Mouse (Mus musculus) intestine, embryonic 14.5 days (tissue): ENCODE results near the gene Rcor1. TPM values are rescaled to one million over a fixed set of nuclear protein-coding genes. Genes with fewer than 3 reads are reported as not detected.

Experiments
- ATAC-seq: fragments of 200-750 bp; cut with Nextera tagmentation; replicated peaks from 2 replicates; pipeline ENCODE4 v1.8.0; 2017; ENCODE audit warnings: low read depth, moderate number of reproducible peaks, moderate TSS enrichment, moderate library complexity; ENCODE audit not compliant: low FRiP score, low TSS enrichment
- DNase-seq: peaks from one replicate; pipeline ENCODE4 v3.0.0-alpha.2; 2018; ENCODE audit warnings: low spot score
- H3K27ac ChIP-seq: fragments of 300-500 bp; sonication (generic); 2 replicates; pipeline ENCODE4 v1.5.1; 2014; ENCODE audit warnings: low read depth, mild to moderate bottlenecking, control low read depth
- H3K27me3 ChIP-seq: fragments of 300-500 bp; sonication (generic); replicated peaks from 2 replicates; pipeline ENCODE4 v1.6.1; 2014; ENCODE audit warnings: low read length, control low read depth; ENCODE audit not compliant: control insufficient read depth, insufficient read depth
- H3K36me3 ChIP-seq: fragments of 300-500 bp; sonication (generic); 2 replicates; pipeline ENCODE4 v1.6.1; 2014; ENCODE audit warnings: low read length, control low read depth; ENCODE audit not compliant: control insufficient read depth, insufficient read depth
- H3K4me1 ChIP-seq: fragments of 300-500 bp; sonication (generic); replicated peaks from 2 replicates; pipeline ENCODE4 v1.6.1; 2014; ENCODE audit warnings: low read length, control low read depth, mixed read lengths; ENCODE audit not compliant: control insufficient read depth, insufficient read depth
- H3K4me2 ChIP-seq: fragments of 300-500 bp; sonication (generic); 2 replicates; pipeline ENCODE4 v1.6.1; 2014; ENCODE audit warnings: low read length
- H3K4me3 ChIP-seq: fragments of 300-500 bp; sonication (generic); 2 replicates; pipeline ENCODE4 v1.5.1; 2014; ENCODE audit warnings: low read depth, low read length, control low read depth, mixed read lengths
- H3K9ac ChIP-seq: fragments of 300-500 bp; sonication (generic); 2 replicates; pipeline ENCODE4 v1.6.1; 2014; ENCODE audit warnings: mild to moderate bottlenecking, low read length
- H3K9me3 ChIP-seq: fragments of 300-500 bp; sonication (generic); 2 replicates; pipeline ENCODE4 v1.6.1; 2016; ENCODE audit warnings: low read length, control low read depth; ENCODE audit not compliant: control insufficient read depth
- WGBS: fragments of 180-500 bp; shearing (Covaris S2); extraction: QIAGEN DNeasy Blood & Tissue Kit; methylation state at CpG from one replicate; pipeline ENCODE4 v1.1.7; 2014; 5-methylcytosine and 5-hydroxymethylcytosine counted together
- polyA plus RNA-seq: library from polyadenylated mRNA; unstranded; fragments of >200 nt; fragmentation: Nextera tagmentation; extraction: Ambion mirVana; gene quantifications from 2 replicates; pipeline ENCODE4 v1.2.1, GENCODE M21; 2014

Rcor1 gene
- polyA plus RNA-seq, 1 experiment from 2014 or later = 15.9 TPM

GRCm38 (mm10) chr12:111041196-111041595, 2.0 kb downstream of the Rcor1 start:
- DNase-seq (peak; percentile 68), ATAC-seq (no peak)
- WGBS = 19% methylated on average over 4 of the region's 4 CpGs
- peak overlapping the region; percentile 96; the same call in 1 of the 2 replicates for H3K9ac ChIP-seq
- no peaks in the 10 kb centered on the region for H3K27me3 ChIP-seq
- H3K4me3 ChIP-seq = peak overlapping the region; percentile 98
- no peaks in the 10 kb centered on the region for H3K9me3 ChIP-seq
- H3K36me3 ChIP-seq = peaks cover 16% of the 10 kb centered on the region; the same call in 1 of the 2 replicates
- H3K4me2 ChIP-seq = peak overlapping the region; percentile 70
- peaks cover 18% of the 10 kb centered on the region for H3K4me1 ChIP-seq
- no peak overlapping the region for H3K27ac ChIP-seq

GRCm38 (mm10) chr12:111042365-111042764, 3.2 kb downstream of the Rcor1 start:
- Histone ChIP-seq H3K9ac (no peak overlapping the region), H3K9me3 (no peaks in the 10 kb centered on the region), H3K4me3 (no peak overlapping the region), H3K27me3 (no peaks in the 10 kb centered on the region), H3K27ac (no peak overlapping the region), H3K4me2 (no peak overlapping the region), H3K4me1 (peaks cover 17% of the 10 kb centered on the region), H3K36me3 (peaks cover 18% of the 10 kb centered on the region; the same call in 1 of the 2 replicates)
- 85% methylated on average over 1 of the region's 1 CpGs for WGBS
- ATAC-seq (no peak), DNase-seq (no peak)

DNA sequence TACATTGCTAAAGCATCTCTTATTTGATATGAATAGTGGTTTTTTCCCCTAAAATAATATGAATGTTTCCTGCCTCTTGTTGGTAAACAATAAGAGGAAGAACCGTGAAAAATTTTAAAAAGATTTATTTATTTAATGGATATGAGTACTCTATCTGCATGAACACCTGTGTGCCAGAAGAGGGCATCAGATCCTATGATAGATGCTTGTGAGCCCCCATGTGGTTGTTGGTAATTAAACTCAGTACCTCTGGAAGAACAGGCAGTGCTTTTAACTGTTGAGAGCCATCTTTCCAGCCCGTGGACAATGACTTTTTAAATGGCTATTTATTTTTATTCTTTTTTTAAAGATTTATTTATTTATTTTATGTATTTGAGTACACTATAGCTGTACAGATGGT, 5.7 kb downstream of the Rcor1 start:
- no peak for ATAC-seq
- H3K4me2 ChIP-seq = no peak overlapping the region
- 88% methylated on average over 2 of the region's 2 CpGs for WGBS
- peaks cover 18% of the 10 kb centered on the region; the same call in 1 of the 2 replicates for H3K36me3 ChIP-seq
- H3K4me1 ChIP-seq = peaks cover 10% of the 10 kb centered on the region; the same call in 1 of the 2 replicates
- H3K27ac ChIP-seq = no peak overlapping the region
- no peaks in the 10 kb centered on the region for H3K27me3 ChIP-seq
- H3K9me3 ChIP-seq = no peaks in the 10 kb centered on the region
- no peak overlapping the region for H3K9ac ChIP-seq
- no peak overlapping the region for H3K4me3 ChIP-seq
- no peak for DNase-seq

- Histone ChIP-seq H3K27me3 (no peaks in the 10 kb centered on the region), H3K9ac (no peak overlapping the region), H3K4me3 (no peak overlapping the region), H3K4me2 (no peak overlapping the region), H3K9me3 (no peaks in the 10 kb centered on the region), H3K4me1 (no peaks in the 10 kb centered on the region), H3K27ac (no peak overlapping the region), H3K36me3 (peaks cover 26% of the 10 kb centered on the region)
- ATAC-seq (no peak), DNase-seq (no peak)
- WGBS = 96% methylated on average over 1 of the region's 1 CpGs
Observed at GRCm38 (mm10) chr12:111046866-111047265, 7.7 kb downstream of the Rcor1 start.

GRCm38 (mm10) chr12:111048201-111048600, 9.1 kb downstream of the Rcor1 start:
- DNase-seq = no peak
- Histone ChIP-seq H3K9me3 (no peaks in the 10 kb centered on the region), H3K27ac (no peak overlapping the region), H3K9ac (no peak overlapping the region), H3K4me2 (no peak overlapping the region), H3K27me3 (no peaks in the 10 kb centered on the region), H3K4me1 (no peaks in the 10 kb centered on the region), H3K36me3 (peaks cover 19% of the 10 kb centered on the region), H3K4me3 (no peak overlapping the region)
- ATAC-seq = no peak
- 92% methylated on average over 2 of the region's 2 CpGs for WGBS

DNA sequence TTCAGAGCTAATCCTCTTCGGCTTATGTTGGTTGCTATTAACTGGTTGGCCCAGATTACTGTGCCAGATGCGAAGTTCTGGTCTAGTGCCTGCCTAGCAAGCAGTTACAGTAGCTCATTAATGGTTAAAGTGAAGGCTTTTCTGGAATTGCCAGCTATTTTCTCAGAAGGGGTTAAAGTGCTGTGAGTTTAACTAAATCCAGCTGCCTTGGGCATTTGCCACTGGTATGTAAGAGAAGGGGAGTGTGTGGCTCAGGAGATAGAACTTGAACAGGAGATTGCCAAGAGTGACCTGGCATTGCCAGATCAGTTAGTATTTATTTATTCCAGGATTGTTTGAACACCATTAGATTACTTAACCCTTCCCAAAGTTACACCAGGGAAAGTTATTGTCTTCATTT, 11.1 kb downstream of the Rcor1 start:
- Histone ChIP-seq H3K9ac (no peak overlapping the region), H3K36me3 (peaks cover 15% of the 10 kb centered on the region; the same call in 1 of the 2 replicates), H3K27me3 (no peaks in the 10 kb centered on the region), H3K9me3 (no peaks in the 10 kb centered on the region), H3K4me1 (no peaks in the 10 kb centered on the region), H3K4me3 (no peak overlapping the region), H3K27ac (no peak overlapping the region), H3K4me2 (no peak overlapping the region)
- DNase-seq = no peak
- WGBS = 93% methylated on average over 2 of the region's 2 CpGs
- ATAC-seq = no peak

- Histone ChIP-seq H3K4me3 (no peak overlapping the region), H3K4me2 (no peak overlapping the region), H3K9me3 (no peaks in the 10 kb centered on the region), H3K27me3 (no peaks in the 10 kb centered on the region), H3K9ac (no peak overlapping the region), H3K4me1 (no peaks in the 10 kb centered on the region), H3K36me3 (peaks cover 9% of the 10 kb centered on the region; the same call in 1 of the 2 replicates), H3K27ac (no peak overlapping the region)
- WGBS = 72% methylated on average over 2 of the region's 2 CpGs
- DNase-seq (no peak), ATAC-seq (no peak)
Observed at GRCm38 (mm10) chr12:111063361-111063760, 24.2 kb downstream of the Rcor1 start.

DNA sequence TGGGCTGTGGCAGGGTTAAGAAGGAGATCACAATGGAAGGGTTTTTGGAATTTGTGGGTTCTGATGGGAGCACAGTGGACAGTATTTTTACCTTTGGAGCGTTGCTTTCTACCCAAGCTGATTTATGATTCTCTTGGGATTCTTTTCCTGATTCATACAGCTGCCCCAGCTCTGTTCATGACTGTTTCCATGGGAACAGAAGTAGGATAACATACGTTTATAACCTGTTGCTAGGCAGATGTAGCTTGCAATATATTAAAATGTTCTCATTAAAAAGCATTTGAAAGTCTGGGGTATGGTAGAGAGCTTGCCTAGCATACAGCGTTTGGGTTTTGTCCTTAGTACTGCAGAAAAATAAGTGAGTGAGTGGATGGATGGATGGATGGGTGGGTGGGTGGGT, 25.1 kb downstream of the Rcor1 start:
- Histone ChIP-seq H3K4me2 (no peak overlapping the region), H3K36me3 (peaks cover 5% of the 10 kb centered on the region; the same call in 1 of the 2 replicates), H3K4me1 (no peaks in the 10 kb centered on the region), H3K4me3 (no peak overlapping the region), H3K27me3 (no peaks in the 10 kb centered on the region), H3K9ac (no peak overlapping the region), H3K9me3 (no peaks in the 10 kb centered on the region), H3K27ac (no peak overlapping the region)
- DNase-seq (no peak), ATAC-seq (no peak)
- WGBS = 74% methylated on average over 3 of the region's 3 CpGs

GRCm38 (mm10) chr12:111065330-111065729, 26.2 kb downstream of the Rcor1 start:
- Histone ChIP-seq H3K4me1 (no peaks in the 10 kb centered on the region), H3K27me3 (no peaks in the 10 kb centered on the region), H3K9ac (no peak overlapping the region), H3K4me3 (no peak overlapping the region), H3K9me3 (no peaks in the 10 kb centered on the region), H3K4me2 (no peak overlapping the region), H3K36me3 (0 out of 2 replicates have a peak, but pooled peaks cover 6% of the 10 kb centered on the region), H3K27ac (no peak overlapping the region)
- ATAC-seq (no peak), DNase-seq (no peak)
- WGBS = 94% methylated on average over 5 of the region's 5 CpGs
